Mouse (Mus musculus): Measurements from ENCODE around the gene Msi2.

- TF ChIP-seq POLR2AphosphoS5 (IDR thresholded peaks at IDR 0.05; ENCODE audit: insufficient replicate concordance, low read depth, low read length), result no peak
- no peak for TF ChIP-seq CTCF (IDR thresholded peaks at IDR 0.05; ENCODE audit: low read depth, low read length)
These were observed 361.0 kb downstream of the Msi2 start for GRCm38 (mm10) chr11:88357325-88357724.
